Mouse (Mus musculus): ENCODE data around the gene Arhgap10. TPM values are rescaled to one million over a fixed set of nuclear protein-coding genes. Genes with fewer than 3 reads are reported as not detected.

Arhgap10 gene
- total and polyA plus RNA-seq, 3 experiments = 2.7 to 5.9 (median 4.8) TPM

DNA sequence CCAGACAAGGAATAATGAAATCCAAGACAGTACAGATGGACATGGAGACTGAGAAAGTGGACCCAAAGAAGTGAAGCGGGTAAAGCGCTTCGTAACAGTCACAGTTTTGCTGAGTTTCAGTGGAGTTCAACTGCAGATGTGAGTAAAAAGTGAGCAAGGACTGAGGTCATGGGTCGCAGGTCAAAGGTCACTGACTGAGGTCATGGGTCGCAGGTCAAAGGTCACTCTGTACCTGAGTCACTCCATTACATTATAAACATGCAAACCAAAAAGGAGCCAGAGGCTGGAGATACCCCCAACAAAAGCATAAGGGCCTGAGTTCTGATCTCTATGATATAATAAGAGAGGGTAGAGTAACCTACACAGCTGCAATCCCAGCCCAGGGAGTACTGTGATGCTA is 43.1 kb downstream of the Arhgap10 start:
- TF ChIP-seq EP300 (IDR thresholded peaks at IDR 0.05; ENCODE audit: low read length) (no peak), MEF2A (IDR thresholded peaks at IDR 0.05; ENCODE audit: borderline replicate concordance, low read depth, low read length) (no peak), POLR2AphosphoS2 (IDR thresholded peaks at IDR 0.05; ENCODE audit: low read depth, low read length) (no peak), CTCF (conservative IDR thresholded peaks at IDR 0.05 in 1 of 2, IDR thresholded peaks at IDR 0.05 in 1 of 2; ENCODE audit: low read depth in 2 of 2, low read length in 2 of 2) (no peak), ZC3H11A (IDR thresholded peaks at IDR 0.05; ENCODE audit: low read depth, low read length) (no peak), E2F4 (IDR thresholded peaks at IDR 0.05; ENCODE audit: insufficient replicate concordance, low read depth, low read length) (no peak), TBP (conservative IDR thresholded peaks at IDR 0.05; ENCODE audit: low read depth, low read length) (no peak), RCOR1 (conservative IDR thresholded peaks at IDR 0.05; ENCODE audit: low read depth, low read length) (no peak), USF1 (IDR thresholded peaks at IDR 0.05; ENCODE audit: low read depth, low read length) (no peak), JUND (conservative IDR thresholded peaks at IDR 0.05; ENCODE audit: low read depth, low read length) (no peak)
- no peak for DNase-seq (ENCODE audit: extremely low read depth)
- dilution Hi-C loops (cut with MboI; ENCODE audit: extremely low pct_ligation_motif_present, extremely low pct_unique_long_range_greater_than_20kb, low sequenced_read_pairs) = no loop called here
- Histone ChIP-seq H3K27me3 (replicated peaks) (no peaks in the 10 kb centered on the region), H3K9me3 (replicated peaks; ENCODE audit: low read length) (no peaks in the 10 kb centered on the region), H3K27ac (ENCODE audit: insufficient read depth, low read depth) (no peak overlapping the region), H3K36me3 (replicated peaks in 1 of 2; ENCODE audit: control insufficient read depth in 1 of 2, insufficient read depth in 1 of 2, low read length in 1 of 2) (no peaks in the 10 kb centered on the region), H3K4me3 (replicated peaks in 1 of 3; ENCODE audit: low read depth in 2 of 3, low read length in 2 of 3, poor library complexity in 1 of 3) (no peak overlapping the region), H3K4me2 (ENCODE audit: insufficient read depth, low read depth, poor library complexity, severe bottlenecking) (no peak overlapping the region), H3K9ac (ENCODE audit: insufficient read depth, low read depth) (no peak overlapping the region), H3K79me2 (replicated peaks; ENCODE audit: control insufficient read depth, extremely low read depth, insufficient read depth, poor library complexity, severe bottlenecking) (no peaks in the 10 kb centered on the region), H3K4me1 (ENCODE audit: control insufficient read depth in 1 of 2, insufficient read depth in 2 of 2) (no peaks in the 10 kb centered on the region)
- in situ Hi-C loops (cut with MboI; ENCODE audit: low pct_ligation_motif_present, low pct_unique_long_range_greater_than_20kb, low sequenced_read_pairs) = no loop called here

DNA sequence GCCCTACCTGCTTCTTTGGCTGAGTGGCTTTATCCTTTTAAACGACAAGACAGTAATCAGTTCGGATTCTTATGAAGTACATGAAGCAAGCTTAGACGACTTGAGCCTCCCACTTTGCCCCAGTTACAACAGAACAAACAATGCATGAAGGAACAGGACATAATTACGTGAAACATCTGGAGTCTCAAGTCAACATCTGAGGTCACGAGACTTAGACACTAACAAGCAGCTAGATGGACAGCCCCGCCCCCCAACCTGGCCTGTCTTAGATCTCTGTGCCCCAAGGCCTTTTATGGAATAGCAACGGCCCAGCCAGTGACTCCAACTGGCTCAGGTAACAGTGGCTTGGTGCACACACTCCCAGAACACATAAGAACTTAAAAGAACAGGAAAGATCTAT is 44.0 kb downstream of the Arhgap10 start:
- DNase-seq (ENCODE audit: extremely low read depth) = no peak
- H3K9ac ChIP-seq (ENCODE audit: insufficient read depth, low read depth) = no peak overlapping the region
- no peaks in the 10 kb centered on the region for H3K36me3 ChIP-seq (replicated peaks in 1 of 2; ENCODE audit: control insufficient read depth in 1 of 2, insufficient read depth in 1 of 2, low read length in 1 of 2)
- in situ Hi-C loops (cut with MboI; ENCODE audit: low pct_ligation_motif_present, low pct_unique_long_range_greater_than_20kb, low sequenced_read_pairs) (no loop called here), dilution Hi-C loops (cut with MboI; ENCODE audit: extremely low pct_ligation_motif_present, extremely low pct_unique_long_range_greater_than_20kb, low sequenced_read_pairs) (no loop called here)
- TF ChIP-seq TCF12 (IDR thresholded peaks at IDR 0.05; ENCODE audit: low read depth, low read length) = no peak
- TF ChIP-seq RCOR1 (conservative IDR thresholded peaks at IDR 0.05; ENCODE audit: low read depth, low read length) = no peak
- no peak for TF ChIP-seq NELFE (IDR thresholded peaks at IDR 0.05; ENCODE audit: low read depth, low read length)
- TF ChIP-seq IRF4 (IDR thresholded peaks at IDR 0.05; ENCODE audit: low read depth, low read length) = no peak
- no peak for TF ChIP-seq USF2 (conservative IDR thresholded peaks at IDR 0.05; ENCODE audit: low read depth, low read length)
- TF ChIP-seq UBTF (IDR thresholded peaks at IDR 0.05; ENCODE audit: low read depth, low read length) = no peak
- no peak for TF ChIP-seq KAT2A (IDR thresholded peaks at IDR 0.05; ENCODE audit: insufficient replicate concordance, low read length)
- TF ChIP-seq MAX (IDR thresholded peaks at IDR 0.05; ENCODE audit: low read length) = no peak
- no peak for TF ChIP-seq HCFC1 (IDR thresholded peaks at IDR 0.05; ENCODE audit: low read depth, low read length)
- no peak for TF ChIP-seq CHD1 (IDR thresholded peaks at IDR 0.05; ENCODE audit: low read depth, low read length)
- TF ChIP-seq ZMIZ1 (IDR thresholded peaks at IDR 0.05; ENCODE audit: low read depth, low read length) = no peak
- H3K4me3 ChIP-seq (replicated peaks in 1 of 3; ENCODE audit: low read depth in 2 of 3, low read length in 2 of 3, poor library complexity in 1 of 3) = no peak overlapping the region
- no peaks in the 10 kb centered on the region for H3K4me1 ChIP-seq (ENCODE audit: control insufficient read depth in 1 of 2, insufficient read depth in 2 of 2)
- no peaks in the 10 kb centered on the region for H3K9me3 ChIP-seq (replicated peaks; ENCODE audit: low read length)
- no peak overlapping the region for H3K27ac ChIP-seq (ENCODE audit: insufficient read depth, low read depth)
- no peaks in the 10 kb centered on the region for H3K79me2 ChIP-seq (replicated peaks; ENCODE audit: control insufficient read depth, extremely low read depth, insufficient read depth, poor library complexity, severe bottlenecking)
- H3K4me2 ChIP-seq (ENCODE audit: insufficient read depth, low read depth, poor library complexity, severe bottlenecking) = no peak overlapping the region
- H3K27me3 ChIP-seq (replicated peaks) = no peaks in the 10 kb centered on the region

Data from CH12.LX (cell line).